Mouse (Mus musculus): ENCODE measurements around the gene Eogt. TPM values are rescaled to one million over a fixed set of nuclear protein-coding genes. Genes with fewer than 3 reads are reported as not detected.

Eogt gene
- 23.5 TPM for polyA plus RNA-seq (2014; fragmentation: Illumina TruSeq; extraction: RNeasy Lipid Tissue Mini Kit (QIAGEN cat#74804))

GRCm38 (mm10) chr6:97148383-97149251, at the start of gene Eogt:
Gene Eogt (minus strand): TSS chr6:97149182.

GRCm38 (mm10) chr6:97178491-97179366, 29.7 kb upstream of the Eogt start, which contains the start of gene Tmf1:
Gene Tmf1 (minus strand): TSS chr6:97179122.

GRCm38 (mm10) chr6:97060074-97060681, 88.8 kb downstream of the Eogt start, which contains the start of gene Fam19a4:
Gene Fam19a4 (minus strand): TSS chr6:97060413.

Other genes starting within 250 kb of the Eogt start
- gene Fam19a4, start 88.8 kb downstream of the Eogt start, polyA plus RNA-seq (2014; fragmentation: Illumina TruSeq; extraction: RNeasy Lipid Tissue Mini Kit (QIAGEN cat#74804)), result 3.9 TPM
- gene Tmf1, start 29.9 kb upstream of the Eogt start, polyA plus RNA-seq (2014; fragmentation: Illumina TruSeq; extraction: RNeasy Lipid Tissue Mini Kit (QIAGEN cat#74804)), result 52.0 TPM
- gene Uba3, start 56.5 kb upstream of the Eogt start, polyA plus RNA-seq (2014; fragmentation: Illumina TruSeq; extraction: RNeasy Lipid Tissue Mini Kit (QIAGEN cat#74804)), result 204 TPM
- 105 TPM for gene Arl6ip5, start 61.5 kb upstream of the Eogt start, polyA plus RNA-seq (2014; fragmentation: Illumina TruSeq; extraction: RNeasy Lipid Tissue Mini Kit (QIAGEN cat#74804))
- gene Lmod3, start 103.6 kb upstream of the Eogt start, polyA plus RNA-seq (2014; fragmentation: Illumina TruSeq; extraction: RNeasy Lipid Tissue Mini Kit (QIAGEN cat#74804)), result 0.20 TPM

Measured in ovary, adult 10 weeks (tissue).